Mouse (Mus musculus) megakaryocyte, embryonic 14.5 days (primary cell): ENCODE measurements at regions not wholly inside any gene's neighbourhood (a gene's known extent, or its start where the extent isn't known, plus 50 kb on each side); places are given as distances from the start of the nearest gene placed in this dataset.

Experiments
- H3K27me3 ChIP-seq: replicated peaks from 2 replicates; pipeline ENCODE3; 2012; ENCODE audit warnings: inconsistent platforms
- H3K36me3 ChIP-seq: replicated peaks from 2 replicates; pipeline ENCODE3; 2012; ENCODE audit warnings: low read length, inconsistent platforms, mixed read lengths
- H3K4me1 ChIP-seq: 2 replicates; pipeline ENCODE4 v1.6.1; 2012; ENCODE audit warnings: inconsistent platforms
- H3K4me3 ChIP-seq: replicated peaks from 2 replicates; pipeline ENCODE3; 2012; ENCODE audit warnings: moderate library complexity, mild to moderate bottlenecking, inconsistent platforms
- H3K9me3 ChIP-seq: 2 replicates; pipeline ENCODE4 v1.6.1; 2012; ENCODE audit warnings: inconsistent platforms
- FLI1 ChIP-seq: IDR thresholded peaks from 2 replicates; pipeline ENCODE4 v1.6.1; 2012; ENCODE audit warnings: low read length, inconsistent platforms, mixed read lengths
- GATA1 ChIP-seq: IDR thresholded peaks from 3 replicates; pipeline ENCODE4 v1.6.1; 2012; ENCODE audit warnings: mixed read lengths, low read length, inconsistent platforms, borderline replicate concordance

GRCm38 (mm10) chr3:38820787-38821186 is 66.0 kb upstream of the Fat4 start:
- TF ChIP-seq GATA1: no peak
- no peak for TF ChIP-seq FLI1
- H3K36me3 ChIP-seq: no peaks in the 10 kb centered on the region
- no peaks in the 10 kb centered on the region for H3K4me1 ChIP-seq
- H3K27me3 ChIP-seq: no peaks in the 10 kb centered on the region
- no peak overlapping the region for H3K4me3 ChIP-seq
- H3K9me3 ChIP-seq: peaks cover 4% of the 10 kb centered on the region; the same call in 1 of the 2 replicates

- peaks cover 4% of the 10 kb centered on the region; the same call in 1 of the 2 replicates for H3K9me3 ChIP-seq
- TF ChIP-seq GATA1 (no peak), FLI1 (no peak)
- no peaks in the 10 kb centered on the region for H3K4me1 ChIP-seq
- no peaks in the 10 kb centered on the region for H3K36me3 ChIP-seq
- H3K27me3 ChIP-seq: no peaks in the 10 kb centered on the region
- H3K4me3 ChIP-seq: no peak overlapping the region
These were observed 66.4 kb upstream of the Fat4 start for GRCm38 (mm10) chr3:38820315-38820714.

- Histone ChIP-seq H3K4me3 (no peak overlapping the region), H3K9me3 (peaks cover 4% of the 10 kb centered on the region; the same call in 1 of the 2 replicates), H3K27me3 (no peaks in the 10 kb centered on the region), H3K4me1 (no peaks in the 10 kb centered on the region), H3K36me3 (no peaks in the 10 kb centered on the region)
- no peak for TF ChIP-seq GATA1
- TF ChIP-seq FLI1: no peak
These were observed 69.1 kb upstream of the Fat4 start for GRCm38 (mm10) chr3:38817651-38818050.

- no peaks in the 10 kb centered on the region for H3K4me1 ChIP-seq
- H3K9me3 ChIP-seq: no peaks in the 10 kb centered on the region
- no peaks in the 10 kb centered on the region for H3K36me3 ChIP-seq
- no peaks in the 10 kb centered on the region for H3K27me3 ChIP-seq
- no peak overlapping the region for H3K4me3 ChIP-seq
- TF ChIP-seq GATA1: no peak
- no peak for TF ChIP-seq FLI1
These were observed 74.3 kb upstream of the Fat4 start for GRCm38 (mm10) chr3:38812457-38812856.

GRCm38 (mm10) chr3:38811635-38812034 is 75.1 kb upstream of the Fat4 start:
- Histone ChIP-seq H3K4me3 (no peak overlapping the region), H3K9me3 (no peaks in the 10 kb centered on the region), H3K27me3 (no peaks in the 10 kb centered on the region), H3K4me1 (no peaks in the 10 kb centered on the region), H3K36me3 (no peaks in the 10 kb centered on the region)
- no peak for TF ChIP-seq GATA1
- TF ChIP-seq FLI1: no peak

- H3K4me1 ChIP-seq: no peaks in the 10 kb centered on the region
These were observed 80.2 kb upstream of the Fat4 start for GRCm38 (mm10) chr3:38806469-38807055.

GRCm38 (mm10) chr3:38806036-38806435 is 80.7 kb upstream of the Fat4 start:
- Histone ChIP-seq H3K9me3 (no peaks in the 10 kb centered on the region; the same call in 1 of the 2 replicates), H3K4me3 (no peak overlapping the region), H3K4me1 (no peaks in the 10 kb centered on the region), H3K36me3 (no peaks in the 10 kb centered on the region), H3K27me3 (no peaks in the 10 kb centered on the region)
- TF ChIP-seq GATA1 (no peak), FLI1 (no peak)

More at GRCm38 (mm10) chr3:38806469-38807055, 80.2 kb upstream of the Fat4 start:
- TF ChIP-seq GATA1 (no peak), FLI1 (no peak)
- H3K9me3 ChIP-seq: no peaks in the 10 kb centered on the region; the same call in 1 of the 2 replicates
- no peaks in the 10 kb centered on the region for H3K36me3 ChIP-seq
- no peak overlapping the region for H3K4me3 ChIP-seq
- no peaks in the 10 kb centered on the region for H3K27me3 ChIP-seq

GRCm38 (mm10) chr3:38795646-38796301 is 91.0 kb upstream of the Fat4 start:
- no peaks in the 10 kb centered on the region for H3K36me3 ChIP-seq
- TF ChIP-seq GATA1 (no peak), FLI1 (no peak)
- no peaks in the 10 kb centered on the region for H3K27me3 ChIP-seq
- peaks cover 6% of the 10 kb centered on the region; the same call in 1 of the 2 replicates for H3K9me3 ChIP-seq
- H3K4me1 ChIP-seq: no peaks in the 10 kb centered on the region
- H3K4me3 ChIP-seq: no peak overlapping the region

- peaks cover 6% of the 10 kb centered on the region; the same call in 1 of the 2 replicates for H3K9me3 ChIP-seq
- no peak for TF ChIP-seq GATA1
- no peak for TF ChIP-seq FLI1
- no peaks in the 10 kb centered on the region for H3K27me3 ChIP-seq
- no peaks in the 10 kb centered on the region for H3K4me1 ChIP-seq
- H3K4me3 ChIP-seq: no peak overlapping the region
- no peaks in the 10 kb centered on the region for H3K36me3 ChIP-seq
These were observed 93.5 kb upstream of the Fat4 start for GRCm38 (mm10) chr3:38793221-38793620.

- H3K36me3 ChIP-seq: no peaks in the 10 kb centered on the region
- H3K9me3 ChIP-seq: 0 out of 2 replicates have a peak, but pooled peaks cover 2% of the 10 kb centered on the region
- H3K4me3 ChIP-seq: no peak overlapping the region
- no peaks in the 10 kb centered on the region for H3K4me1 ChIP-seq
- no peak for TF ChIP-seq GATA1
- TF ChIP-seq FLI1: no peak
- no peaks in the 10 kb centered on the region for H3K27me3 ChIP-seq
These were observed 98.0 kb upstream of the Fat4 start for GRCm38 (mm10) chr3:38788751-38789150.

- H3K9me3 ChIP-seq: no peaks in the 10 kb centered on the region
- H3K4me3 ChIP-seq: no peak overlapping the region
- no peaks in the 10 kb centered on the region for H3K27me3 ChIP-seq
- no peaks in the 10 kb centered on the region for H3K4me1 ChIP-seq
- no peaks in the 10 kb centered on the region for H3K36me3 ChIP-seq
- TF ChIP-seq FLI1 (no peak), GATA1 (no peak)
These were observed 103.0 kb upstream of the Fat4 start for GRCm38 (mm10) chr3:38783711-38784110.
